Mouse (Mus musculus): ENCODE measurements around the gene Pdxk. TPM values are rescaled to one million over a fixed set of nuclear protein-coding genes. Genes with fewer than 3 reads are reported as not detected.

Pdxk gene
- polyA plus RNA-seq, 1 experiment from 2014 or later = 4.6 TPM

- no peaks in the 10 kb centered on the region for H3K9me3 ChIP-seq (replicated peaks)
- peaks cover 14% of the 10 kb centered on the region for H3K27me3 ChIP-seq
- H3K27ac ChIP-seq = no peak overlapping the region
- H3K9ac ChIP-seq = no peak overlapping the region
- WGBS = 58% methylated on average over 4 of the region's 4 CpGs
- H3K36me3 ChIP-seq = peaks cover 14% of the 10 kb centered on the region
- H3K4me2 ChIP-seq = no peak overlapping the region
- H3K4me1 ChIP-seq (replicated peaks) = peaks cover 29% of the 10 kb centered on the region
- no peak for ATAC-seq (replicated peaks; ENCODE audit: insufficient number of reproducible peaks, insufficient read depth, low FRiP score, low read depth)
- no peak overlapping the region for H3K4me3 ChIP-seq
These were observed 68.2 kb downstream of the Pdxk start for GRCm38 (mm10) chr10:78396625-78396885.

DNA sequence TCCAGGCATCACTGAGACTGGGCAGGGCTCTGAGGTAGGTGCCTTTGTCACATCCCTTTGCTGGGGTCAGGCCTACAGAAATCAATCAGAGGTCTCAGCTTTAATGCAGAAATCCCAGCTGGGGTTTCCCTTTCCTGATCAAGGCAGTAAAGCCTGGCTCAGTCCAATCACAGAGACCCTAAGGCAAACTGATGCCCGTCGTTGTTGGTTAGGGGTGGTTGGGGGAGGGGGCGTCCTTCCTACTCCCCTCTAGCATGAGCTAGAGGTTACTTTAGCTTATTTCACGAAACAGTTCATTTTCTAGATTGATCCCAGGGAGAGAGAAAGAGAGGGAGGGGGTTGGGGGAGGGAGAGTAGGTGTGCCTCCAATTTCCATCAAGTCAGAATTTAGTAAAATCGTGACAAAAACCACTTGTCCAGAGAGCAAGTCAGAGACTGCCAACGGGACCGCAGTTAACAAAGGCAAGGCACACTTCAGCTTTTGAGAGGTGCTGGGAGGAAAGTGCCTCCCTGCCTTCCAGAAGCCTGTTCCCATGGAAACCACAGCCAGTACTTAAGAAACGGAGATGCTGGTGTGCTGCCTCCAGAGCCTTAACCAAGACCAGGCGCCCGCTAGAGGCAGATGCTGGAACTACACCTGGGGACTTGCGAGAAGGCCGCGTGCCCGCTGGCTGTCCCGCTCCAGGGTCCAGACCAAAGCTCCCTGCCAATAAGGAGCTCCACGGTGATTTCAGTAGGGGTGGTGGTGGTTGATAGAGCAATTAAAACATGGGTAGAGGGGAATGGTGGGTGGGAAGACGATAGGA lies 68.8 kb downstream of the Pdxk start:
- Histone ChIP-seq H3K4me2 (no peak overlapping the region), H3K9me3 (replicated peaks) (no peaks in the 10 kb centered on the region), H3K36me3 (peaks cover 9% of the 10 kb centered on the region), H3K9ac (no peak overlapping the region), H3K4me3 (no peak overlapping the region), H3K27ac (no peak overlapping the region), H3K4me1 (replicated peaks) (peaks cover 29% of the 10 kb centered on the region), H3K27me3 (peaks cover 18% of the 10 kb centered on the region)
- 11% methylated on average over 17 of the region's 17 CpGs for WGBS
- ATAC-seq (replicated peaks; ENCODE audit: insufficient number of reproducible peaks, insufficient read depth, low FRiP score, low read depth) = no peak

DNA sequence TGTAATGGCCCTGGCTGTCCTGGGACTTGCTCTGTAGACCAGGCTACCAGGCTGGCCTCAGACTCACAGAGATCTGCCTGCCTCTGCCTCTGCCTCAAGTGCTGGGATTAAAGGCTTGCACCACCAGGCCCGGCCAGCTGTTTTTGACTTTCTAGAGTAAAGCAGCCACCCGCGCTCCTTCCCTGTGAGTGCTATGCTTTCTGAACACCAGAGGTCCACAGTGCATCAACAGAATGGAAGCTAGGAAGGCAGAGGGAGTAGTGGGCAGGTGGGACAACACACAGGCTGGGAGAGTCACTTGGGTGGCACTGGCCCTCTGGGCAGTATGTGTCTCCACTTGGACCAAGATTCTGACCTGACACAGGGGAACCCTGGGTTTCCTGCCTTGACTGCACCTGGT lies 69.4 kb downstream of the Pdxk start:
- H3K4me1 ChIP-seq (replicated peaks) = peaks cover 23% of the 10 kb centered on the region
- H3K9me3 ChIP-seq (replicated peaks) = no peaks in the 10 kb centered on the region
- peaks cover 3% of the 10 kb centered on the region; the same call in 1 of the 2 replicates for H3K36me3 ChIP-seq
- ATAC-seq (replicated peaks; ENCODE audit: insufficient number of reproducible peaks, insufficient read depth, low FRiP score, low read depth) = no peak
- H3K4me2 ChIP-seq = no peak overlapping the region
- peaks cover 25% of the 10 kb centered on the region for H3K27me3 ChIP-seq
- H3K9ac ChIP-seq = no peak overlapping the region
- no peak overlapping the region for H3K27ac ChIP-seq
- 72% methylated on average over 3 of the region's 3 CpGs for WGBS
- H3K4me3 ChIP-seq = no peak overlapping the region

DNA sequence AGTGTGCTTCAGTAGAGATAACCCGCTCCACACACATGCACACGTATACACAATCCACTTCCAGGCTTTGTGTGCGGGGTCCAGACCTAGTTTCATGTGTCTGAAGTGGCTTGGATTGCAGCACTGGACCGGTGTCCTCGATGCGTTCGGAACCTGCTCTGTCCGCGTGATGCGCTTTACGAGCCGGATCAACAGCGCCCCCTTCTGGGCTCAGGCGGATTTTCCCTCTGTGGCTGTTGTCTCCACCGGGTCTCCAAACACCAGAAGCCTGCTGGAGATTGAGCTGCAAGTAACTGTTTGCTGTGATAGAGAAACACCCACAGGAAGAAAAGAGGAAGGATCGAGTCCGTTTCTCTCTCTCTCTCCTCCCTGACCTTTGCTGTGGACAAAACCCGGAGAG lies 72.7 kb downstream of the Pdxk start:
- no peak overlapping the region for H3K27ac ChIP-seq
- WGBS = 3% methylated on average over 18 of the region's 18 CpGs
- H3K27me3 ChIP-seq = peaks cover 43% of the 10 kb centered on the region

DNA sequence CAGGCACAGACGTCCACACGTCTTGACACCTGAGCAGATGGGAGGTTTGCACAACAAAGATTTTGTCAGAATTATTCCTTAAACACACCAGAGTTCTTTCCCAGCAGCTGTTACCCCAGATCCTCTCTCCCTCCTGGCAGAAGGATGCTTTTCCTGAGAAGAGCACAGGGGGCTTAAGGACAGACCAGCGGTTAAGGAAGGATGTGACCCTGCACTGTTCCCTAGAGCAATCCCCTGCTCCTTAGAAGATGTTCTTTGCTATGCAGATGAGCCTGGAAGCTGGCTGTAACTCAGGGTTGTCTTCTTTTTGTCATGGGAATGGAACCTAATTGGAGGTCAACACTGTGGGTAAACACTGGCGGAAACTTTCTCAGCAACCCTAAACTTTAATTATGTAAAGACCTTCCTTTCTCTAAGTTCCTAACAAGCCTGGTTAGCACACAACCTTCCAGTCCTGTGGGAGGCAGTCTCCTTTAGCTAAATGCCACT lies 73.7 kb downstream of the Pdxk start:
- no peak for ATAC-seq (replicated peaks; ENCODE audit: insufficient number of reproducible peaks, insufficient read depth, low FRiP score, low read depth)
- Histone ChIP-seq H3K27ac (no peak overlapping the region), H3K36me3 (no peaks in the 10 kb centered on the region), H3K9ac (no peak overlapping the region), H3K4me1 (replicated peaks) (peaks cover 5% of the 10 kb centered on the region), H3K27me3 (peaks cover 39% of the 10 kb centered on the region), H3K4me2 (no peak overlapping the region), H3K9me3 (replicated peaks) (no peaks in the 10 kb centered on the region), H3K4me3 (no peak overlapping the region)
- 35% methylated on average over 4 of the region's 4 CpGs for WGBS

More for the DNA sequence above, 72.7 kb downstream of the Pdxk start:
- Histone ChIP-seq H3K4me1 (replicated peaks) (peaks cover 12% of the 10 kb centered on the region), H3K9ac (no peak overlapping the region), H3K4me3 (no peak overlapping the region), H3K9me3 (replicated peaks) (no peaks in the 10 kb centered on the region), H3K36me3 (no peaks in the 10 kb centered on the region), H3K4me2 (peak overlapping the region; percentile 23; the same call in 1 of the 2 replicates)
- no peak for ATAC-seq (replicated peaks; ENCODE audit: insufficient number of reproducible peaks, insufficient read depth, low FRiP score, low read depth)

DNA sequence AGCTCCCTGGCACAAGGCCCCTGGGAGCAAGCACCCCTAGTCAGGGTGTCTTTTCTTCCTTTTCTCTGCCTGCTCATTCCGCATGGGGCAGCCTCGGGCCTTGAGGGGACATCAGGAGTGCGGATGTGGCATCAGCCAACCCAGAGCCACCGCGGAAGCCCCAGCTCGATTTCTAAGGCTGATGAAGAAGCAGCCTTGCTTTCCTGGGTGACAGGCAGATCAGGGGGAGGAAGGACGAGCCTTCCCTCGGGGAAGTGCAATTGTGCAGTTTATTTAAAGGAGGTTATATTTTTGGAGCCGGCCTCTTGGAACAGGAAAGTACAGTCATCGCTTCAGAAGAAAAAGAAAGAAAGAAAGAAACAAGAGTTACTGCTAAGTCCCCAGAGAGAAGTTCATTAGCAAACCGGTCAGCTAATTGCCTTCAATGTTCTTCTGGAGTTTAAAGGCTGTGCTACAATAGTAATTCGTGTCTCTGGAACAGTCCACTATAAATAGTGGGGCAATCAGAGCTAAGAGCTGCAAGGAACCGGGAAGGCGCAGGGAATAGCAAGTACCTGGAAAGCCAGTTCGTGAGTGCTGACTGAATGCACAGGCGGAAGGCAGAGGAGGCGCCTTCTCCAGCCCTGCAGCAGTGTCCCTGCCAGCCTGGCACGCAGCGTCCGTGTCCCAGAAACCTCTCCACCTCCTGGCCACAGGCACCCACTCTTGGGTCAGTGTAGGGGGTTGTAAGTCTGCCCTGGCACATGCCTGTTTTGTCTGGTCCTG lies 76.4 kb downstream of the Pdxk start:
- 55% methylated on average over 20 of the region's 20 CpGs for WGBS
- H3K4me2 ChIP-seq = no peak overlapping the region
- no peaks in the 10 kb centered on the region for H3K9me3 ChIP-seq (replicated peaks)
- ATAC-seq (replicated peaks; ENCODE audit: insufficient number of reproducible peaks, insufficient read depth, low FRiP score, low read depth) = no peak
- H3K27me3 ChIP-seq = peaks cover 39% of the 10 kb centered on the region
- no peaks in the 10 kb centered on the region for H3K36me3 ChIP-seq
- no peak overlapping the region for H3K27ac ChIP-seq
- H3K4me3 ChIP-seq = no peak overlapping the region
- peaks cover 5% of the 10 kb centered on the region for H3K4me1 ChIP-seq (replicated peaks)
- H3K9ac ChIP-seq = no peak overlapping the region

Small RNAs within 50 kb of the gene (microRNA-seq; reads per million reads assigned to microRNA genes)
- not detected for gene Mir6410
- gene Mir6907 = 0.63 reads per million
- gene Mir6908 = 1.3 reads per million

Other genes with a start within 250 kb of the Pdxk start
- gene Trappc10, start 220.3 kb downstream of the Pdxk start, polyA plus RNA-seq (2015; fragmentation: Nextera tagmentation; extraction: Ambion mirVana) = 10.2 and 10.8 TPM in 2 replicates
- gene Agpat3, start 112.5 kb downstream of the Pdxk start, polyA plus RNA-seq (2015; fragmentation: Nextera tagmentation; extraction: Ambion mirVana) = 54.2 and 67.6 TPM in 2 replicates
- gene Rrp1, start 51.9 kb downstream of the Pdxk start, polyA plus RNA-seq (2015; fragmentation: Nextera tagmentation; extraction: Ambion mirVana) = 202 and 247 TPM in 2 replicates
- 114 and 160 TPM in 2 replicates for gene Cstb, start 39.3 kb downstream of the Pdxk start, polyA plus RNA-seq (2015; fragmentation: Nextera tagmentation; extraction: Ambion mirVana)
- not detected in 2 replicates for gene Olfr1358, start 52.5 kb upstream of the Pdxk start, polyA plus RNA-seq (2015; fragmentation: Nextera tagmentation; extraction: Ambion mirVana)
- 65.4 and 71.5 TPM in 2 replicates for gene Ilvbl, start 109.4 kb upstream of the Pdxk start, polyA plus RNA-seq (2015; fragmentation: Nextera tagmentation; extraction: Ambion mirVana)
- gene Syde1, start 127.0 kb upstream of the Pdxk start, polyA plus RNA-seq (2015; fragmentation: Nextera tagmentation; extraction: Ambion mirVana) = 13.0 and 14.8 TPM in 2 replicates
- not detected in 2 replicates for gene Olfr1357, start 153.1 kb upstream of the Pdxk start, polyA plus RNA-seq (2015; fragmentation: Nextera tagmentation; extraction: Ambion mirVana)